Mouse (Mus musculus) liver, embryonic 11.5 days (tissue): Measurements from ENCODE around the gene Rpusd1. TPM values are rescaled to one million over a fixed set of nuclear protein-coding genes. Genes with fewer than 3 reads are reported as not detected.
"Not testable (repeated sequence)": the region's sequence is repeated elsewhere in the genome, so short reads cannot be mapped to it uniquely, and the experiment has no call there.

ENCODE experiments used
- ATAC-seq: fragments of 200-750 bp; cut with Nextera tagmentation; replicated peaks from 2 replicates; pipeline ENCODE4 v1.8.0; 2017; ENCODE audit warnings: moderate number of reproducible peaks, mild to moderate bottlenecking, moderate TSS enrichment, moderate library complexity; ENCODE audit not compliant: low FRiP score
- DNase-seq: peaks from one replicate; pipeline ENCODE4 v3.0.0-alpha.2; 2017; ENCODE audit warnings: low spot score
- H3K27ac ChIP-seq: fragments of 300-500 bp; sonication (generic); 2 replicates; pipeline ENCODE4 v1.5.1; 2014; ENCODE audit warnings: mild to moderate bottlenecking, low read depth, low read length, control low read depth
- H3K27me3 ChIP-seq: fragments of 300-500 bp; sonication (generic); replicated peaks from 2 replicates; pipeline ENCODE4 v1.6.1; 2014; ENCODE audit warnings: low read length, mixed read lengths; ENCODE audit not compliant: control insufficient read depth, insufficient read depth
- H3K36me3 ChIP-seq: fragments of 300-500 bp; sonication (generic); 2 replicates; pipeline ENCODE4 v1.6.1; 2014; ENCODE audit warnings: mild to moderate bottlenecking, low read length, moderate library complexity, mixed read lengths; ENCODE audit not compliant: control insufficient read depth, insufficient read depth
- H3K4me1 ChIP-seq: fragments of 300-500 bp; sonication (generic); replicated peaks from 2 replicates; pipeline ENCODE4 v1.6.1; 2014; ENCODE audit warnings: low read length, mixed read lengths; ENCODE audit not compliant: control insufficient read depth, insufficient read depth
- H3K4me2 ChIP-seq: fragments of 300-500 bp; sonication (generic); 2 replicates; pipeline ENCODE4 v1.6.1; 2014; ENCODE audit warnings: mild to moderate bottlenecking, control low read depth, moderate library complexity
- H3K4me3 ChIP-seq: fragments of 300-500 bp; sonication (generic); 2 replicates; pipeline ENCODE4 v1.5.1; 2014; ENCODE audit warnings: low read depth, low read length, control low read depth
- H3K9ac ChIP-seq: fragments of 300-500 bp; sonication (generic); 2 replicates; pipeline ENCODE4 v1.6.1; 2014; ENCODE audit warnings: low read depth, low read length, control low read depth
- H3K9me3 ChIP-seq: fragments of 300-500 bp; sonication (generic); 2 replicates; pipeline ENCODE4 v1.6.1; 2016; ENCODE audit warnings: low read length, inconsistent platforms, mixed read lengths; ENCODE audit not compliant: control insufficient read depth
- WGBS: fragments of 180-500 bp; shearing (Covaris S2); extraction: QIAGEN DNeasy Blood & Tissue Kit; methylation state at CpG from one replicate; pipeline ENCODE4 v1.1.7; 2014; 5-methylcytosine and 5-hydroxymethylcytosine counted together
- polyA plus RNA-seq: library from polyadenylated mRNA; unstranded; fragments of >200 nt; fragmentation: Nextera tagmentation; extraction: Ambion mirVana; gene quantifications from 2 replicates; pipeline ENCODE4 v1.2.1, GENCODE M21; 2014

Rpusd1 gene
- polyA plus RNA-seq, 1 experiment from 2014 or later, result 17.5 TPM

GRCm38 (mm10) chr17:25723470-25723869 lies 4.0 kb upstream of the Rpusd1 start:
- WGBS, result 97% methylated on average over 19 of the region's 19 CpGs
- Histone ChIP-seq H3K9ac (no peak overlapping the region), H3K9me3 (no peaks in the 10 kb centered on the region), H3K36me3 (peaks cover 30% of the 10 kb centered on the region), H3K4me3 (no peak overlapping the region), H3K27me3 (no peaks in the 10 kb centered on the region), H3K4me1 (peaks cover 12% of the 10 kb centered on the region), H3K4me2 (no peak overlapping the region), H3K27ac (no peak overlapping the region)
- DNase-seq (no peak), ATAC-seq (no peak)

DNA sequence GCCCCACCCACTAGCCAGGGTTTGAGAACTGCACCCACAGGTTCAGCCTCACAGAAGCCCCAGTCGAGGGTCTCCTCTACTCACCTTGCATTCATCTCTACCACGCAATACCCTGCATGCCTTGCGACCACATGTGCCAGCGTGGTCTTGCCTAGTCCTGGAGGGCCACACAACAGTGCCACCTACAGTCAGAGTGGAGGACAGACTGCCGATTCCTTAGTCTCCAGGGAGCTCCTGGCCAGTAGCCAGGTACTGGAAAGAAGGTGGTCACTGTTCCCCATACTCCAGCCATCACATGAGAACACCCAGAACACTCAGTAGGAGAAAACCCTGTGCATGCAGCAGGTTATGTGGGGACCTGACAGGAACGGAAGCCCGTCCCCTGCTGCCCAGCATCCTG lies 3.6 kb upstream of the Rpusd1 start:
- H3K4me2 ChIP-seq, result no peak overlapping the region
- WGBS, result 80% methylated on average over 7 of the region's 7 CpGs
- H3K36me3 ChIP-seq, result peaks cover 27% of the 10 kb centered on the region
- DNase-seq (no peak), ATAC-seq (no peak)
- no peak overlapping the region for H3K27ac ChIP-seq
- H3K4me3 ChIP-seq, result no peak overlapping the region
- no peak overlapping the region for H3K9ac ChIP-seq
- no peaks in the 10 kb centered on the region for H3K9me3 ChIP-seq
- peaks cover 14% of the 10 kb centered on the region for H3K4me1 ChIP-seq
- H3K27me3 ChIP-seq, result no peaks in the 10 kb centered on the region

- H3K4me1 ChIP-seq, result peaks cover 14% of the 10 kb centered on the region
- no peaks in the 10 kb centered on the region for H3K27me3 ChIP-seq
- DNase-seq (no peak), ATAC-seq (no peak)
- no peaks in the 10 kb centered on the region for H3K9me3 ChIP-seq
- no peak overlapping the region for H3K27ac ChIP-seq
- no peak overlapping the region for H3K4me2 ChIP-seq
- H3K36me3 ChIP-seq, result peaks cover 23% of the 10 kb centered on the region
- H3K4me3 ChIP-seq, result no peak overlapping the region
- no peak overlapping the region for H3K9ac ChIP-seq
- WGBS, result 82% methylated on average over 6 of the region's 6 CpGs
Observed at GRCm38 (mm10) chr17:25725264-25725663, 2.2 kb upstream of the Rpusd1 start.

DNA sequence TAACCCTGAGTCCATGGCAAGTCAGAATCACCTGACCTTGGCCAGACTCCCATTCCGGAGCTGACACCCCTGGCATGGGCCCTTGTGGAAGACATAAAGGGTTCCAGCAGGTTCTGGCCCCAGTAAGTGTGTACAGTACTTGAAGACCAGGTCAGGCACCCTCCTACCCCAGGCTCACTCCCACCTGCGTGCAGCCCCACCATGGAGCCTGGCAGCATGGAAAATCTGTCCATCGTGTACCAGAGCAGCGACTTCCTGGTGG lies 470 bp downstream of the Rpusd1 start:
- no peaks in the 10 kb centered on the region for H3K9me3 ChIP-seq
- peaks cover 14% of the 10 kb centered on the region for H3K4me1 ChIP-seq
- H3K27me3 ChIP-seq, result no peaks in the 10 kb centered on the region
- H3K9ac ChIP-seq, result peak overlapping the region; percentile 84
- peak overlapping the region; percentile 65 for H3K4me3 ChIP-seq
- H3K4me2 ChIP-seq, result peak overlapping the region; percentile 74
- ATAC-seq, result no peak
- H3K36me3 ChIP-seq, result peaks cover 13% of the 10 kb centered on the region; the same call in 1 of the 2 replicates
- WGBS, result 20% methylated on average over 4 of the region's 4 CpGs
- H3K27ac ChIP-seq, result no peak overlapping the region
- no peak for DNase-seq

DNA sequence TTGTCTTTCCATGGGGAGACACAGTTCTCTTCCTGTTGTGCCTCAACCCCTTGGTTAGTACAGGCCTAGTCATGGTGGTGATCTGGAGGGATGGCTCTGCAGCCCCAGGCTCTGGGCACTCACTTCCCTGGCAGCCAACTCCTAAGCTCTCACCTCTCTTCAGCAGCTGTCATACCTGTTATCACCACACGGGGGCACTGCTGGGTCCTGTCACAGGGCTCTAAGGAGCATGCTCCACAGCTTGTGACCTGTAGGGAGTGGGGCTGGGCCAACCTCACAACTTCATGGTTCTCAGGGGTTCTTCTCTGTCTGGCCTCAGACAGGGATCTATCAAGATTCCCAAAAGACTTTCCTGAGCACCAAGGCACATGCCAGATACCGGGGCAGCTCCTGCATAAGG lies 4.6 kb downstream of the Rpusd1 start:
- Histone ChIP-seq H3K4me1 (peaks cover 7% of the 10 kb centered on the region), H3K9me3 (no peaks in the 10 kb centered on the region), H3K4me3 (no peak overlapping the region), H3K27me3 (no peaks in the 10 kb centered on the region), H3K4me2 (no peak overlapping the region), H3K36me3 (peaks cover 7% of the 10 kb centered on the region; the same call in 1 of the 2 replicates), H3K9ac (no peak overlapping the region), H3K27ac (no peak overlapping the region)
- DNase-seq, result peak; percentile 78
- ATAC-seq, result no peak
- WGBS, result 16% methylated on average over 2 of the region's 2 CpGs

GRCm38 (mm10) chr17:25735246-25735645 lies 7.8 kb downstream of the Rpusd1 start:
- H3K27me3 ChIP-seq, result no peaks in the 10 kb centered on the region
- no peaks in the 10 kb centered on the region for H3K4me1 ChIP-seq
- DNase-seq, result no peak
- H3K4me3 ChIP-seq, result no peak overlapping the region
- no peaks in the 10 kb centered on the region for H3K9me3 ChIP-seq
- no peak for ATAC-seq
- no peak overlapping the region for H3K4me2 ChIP-seq
- H3K27ac ChIP-seq, result no peak overlapping the region
- H3K36me3 ChIP-seq, result peaks cover 4% of the 10 kb centered on the region; the same call in 1 of the 2 replicates
- WGBS, result 80% methylated on average over 5 of the region's 5 CpGs
- H3K9ac ChIP-seq, result no peak overlapping the region

- Histone ChIP-seq H3K27me3 (no peaks in the 10 kb centered on the region), H3K9ac (no peak within 1 kb of the TSS), H3K9me3 (no peaks in the 10 kb centered on the region), H3K4me3 (no peak within 1 kb of the TSS), H3K36me3 (0 out of 2 replicates have a peak, but pooled peaks cover 1% of the 10 kb centered on the region), H3K27ac (no peak within 1 kb of the TSS), H3K4me2 (no peak within 1 kb of the TSS), H3K4me1 (no peaks in the 10 kb centered on the region)
- DNase-seq, result no peak
- WGBS, result 73% methylated on average over 3 of the region's 3 CpGs
- ATAC-seq, result no peak
Observed at GRCm38 (mm10) chr17:25735745-25736144, 8.3 kb downstream of the Rpusd1 start, which contains the start of gene Mslnl. Gene Mslnl (plus strand): TSS chr17:25736042.

GRCm38 (mm10) chr17:25738861-25739260 lies 11.4 kb downstream of the Rpusd1 start:
- Histone ChIP-seq H3K9ac (no peak overlapping the region), H3K36me3 (no peaks in the 10 kb centered on the region), H3K4me2 (no peak overlapping the region), H3K27me3 (no peaks in the 10 kb centered on the region), H3K4me1 (no peaks in the 10 kb centered on the region), H3K4me3 (no peak overlapping the region), H3K27ac (no peak overlapping the region), H3K9me3 (no peaks in the 10 kb centered on the region)
- DNase-seq (no peak), ATAC-seq (no peak)
- 66% methylated on average over 7 of the region's 7 CpGs for WGBS

GRCm38 (mm10) chr17:25741471-25741870 lies 14.0 kb downstream of the Rpusd1 start:
- WGBS, result 67% methylated on average over 12 of the region's 12 CpGs
- H3K9me3 ChIP-seq, H3K36me3 ChIP-seq, DNase-seq, ATAC-seq, H3K4me2 ChIP-seq, H3K27me3 ChIP-seq, H3K4me1 ChIP-seq, H3K9ac ChIP-seq, H3K4me3 ChIP-seq, H3K27ac ChIP-seq: not testable (repeated sequence)
